ENCODE assay signal across 8 mouse cellular contexts in genomic region chr12:111401454-111402184, GRCm38 (mm10). TPM values are rescaled to one million over a fixed set of nuclear protein-coding genes. Genes with fewer than 3 reads are reported as not detected.
DNase-seq lines count a peak whose midpoint lies in the region; ATAC-seq and TF ChIP-seq lines count a peak whose summit lies in the region.

No protein-coding gene starts in this region.

- H3K27me3 ChIP-seq in C2C12 (ENCODE audit: control insufficient read depth, insufficient read depth, insufficient read length), result peaks cover 3% of the 10 kb centered on the region
- H3K27me3 ChIP-seq in heart, embryonic 10.5 days (ENCODE audit: insufficient read depth, poor library complexity, severe bottlenecking), result peaks cover 59% of the 10 kb centered on the region
- H3K27me3 ChIP-seq in limb, embryonic 14.5 days (ENCODE audit: control insufficient read depth, insufficient read depth, low read length), result peaks cover 8% of the 10 kb centered on the region

- H3K4me2 ChIP-seq in limb, embryonic 14.5 days (replicated peaks; ENCODE audit: low read depth, low read length, severe bottlenecking), result no peak overlapping the region

- peak; percentile 68 for ATAC-seq in limb, embryonic 14.5 days (ENCODE audit: low FRiP score, low read depth)
- peak; percentile 70 for ATAC-seq in monocyte, adult 5-6 weeks (replicated peaks; ENCODE audit: insufficient number of reproducible peaks, low FRiP score, low TSS enrichment, poor library complexity, severe bottlenecking)

- H3K79me3 ChIP-seq in C2C12 (ENCODE audit: low read depth), result no peaks in the 10 kb centered on the region

- H3K36me3 ChIP-seq in C2C12 (ENCODE audit: control insufficient read depth, insufficient read depth), result no peaks in the 10 kb centered on the region
- H3K36me3 ChIP-seq in heart, embryonic 10.5 days, result no peaks in the 10 kb centered on the region
- H3K36me3 ChIP-seq in limb, embryonic 14.5 days (ENCODE audit: control insufficient read depth, insufficient read depth, low read length), result no peaks in the 10 kb centered on the region

- no peak overlapping the region for H3K9ac ChIP-seq in limb, embryonic 14.5 days (ENCODE audit: low read depth, low read length, severe bottlenecking)

- H3K9me3 ChIP-seq in heart, embryonic 10.5 days, result no peaks in the 10 kb centered on the region
- H3K9me3 ChIP-seq in limb, embryonic 14.5 days (ENCODE audit: control insufficient read depth, low read length), result no peaks in the 10 kb centered on the region

- DNase-seq in adrenal gland, adult 2 months, result peak; percentile 75
- DNase-seq in embryo, embryonic 11.5 days (ENCODE audit: low read depth, low spot score), result peak; percentile 78
- DNase-seq in heart, embryonic 10.5 days (ENCODE audit: low spot score), result no peak
- peak; percentile 82 for DNase-seq in kidney, adult 9 months
- DNase-seq in limb, embryonic 14.5 days (ENCODE audit: low spot score), result peak; percentile 89
- DNase-seq in thymus, postnatal 14 days, result peak; percentile 61

- H3K79me2 ChIP-seq in C2C12 (ENCODE audit: control insufficient read depth, insufficient read depth), result no peaks in the 10 kb centered on the region

- peak overlapping the region; percentile 42; the same call in 1 of the 2 replicates for H3K27ac ChIP-seq in heart, embryonic 10.5 days
- no peak overlapping the region for H3K27ac ChIP-seq in limb, embryonic 14.5 days (replicated peaks; ENCODE audit: low read depth, low read length)

- TF ChIP-seq CTCF in C2C12 (IDR thresholded peaks at IDR 0.05; ENCODE audit: control insufficient read depth, insufficient read depth, insufficient read length), result peak; percentile 80

- no peak overlapping the region for H3ac ChIP-seq in C2C12 (ENCODE audit: control insufficient read depth, insufficient read length, low read depth)

- TF ChIP-seq POLR2A in limb, embryonic 14.5 days (IDR thresholded peaks at IDR 0.05; ENCODE audit: borderline replicate concordance, extremely low read depth, insufficient read depth, insufficient read length), result no peak

- peaks cover 20% of the 10 kb centered on the region for H3K4me1 ChIP-seq in heart, embryonic 10.5 days
- H3K4me1 ChIP-seq in limb, embryonic 14.5 days (ENCODE audit: control insufficient read depth, insufficient read depth, low read length), result peaks cover 1% of the 10 kb centered on the region

- H3K4me3 ChIP-seq in C2C12 (ENCODE audit: insufficient read depth, poor library complexity, severe bottlenecking), result no peak overlapping the region
- H3K4me3 ChIP-seq in heart, embryonic 10.5 days, result no peak overlapping the region
- H3K4me3 ChIP-seq in limb, embryonic 14.5 days (replicated peaks; ENCODE audit: low read length), result no peak overlapping the region

- 18% methylated on average over 15 of the region's 15 CpGs for WGBS in heart, embryonic 10.5 days
- WGBS in limb, embryonic 14.5 days, result 16% methylated on average over 15 of the region's 15 CpGs

TF ChIP-seq in C2C12, 6 proteins besides CTCF, POLR2A, EP300 and RAD21:
- no peak for TF ChIP-seq USF1 (IDR thresholded peaks at IDR 0.05; ENCODE audit: low read depth)
- no peak for TF ChIP-seq MAX (IDR thresholded peaks at IDR 0.05)
- TF ChIP-seq FOSL1 (IDR thresholded peaks at IDR 0.05; ENCODE audit: insufficient read depth, low read length, poor library complexity, severe bottlenecking), result no peak

RNA-seq across cellular contexts. Expression of gene Lbhd2, which starts 5.0 kb away (rescaled TPM):
- polyA plus RNA-seq in C2C12 (2012; fragmentation: generic; extraction: Trizol), result not detected
- under 1 TPM; 0.46 to 0.48 TPM for total RNA-seq in adrenal gland, adult 2 months (2021)
- polyA plus RNA-seq in adrenal gland, adult 2 months (2012; rRNA removed), result 0.17 and 0.30 TPM in 2 replicates
- 0.21 and 0.30 TPM in 2 replicates for polyA plus RNA-seq in heart, embryonic 10.5 days (2016; fragmentation: Nextera tagmentation; extraction: Ambion mirVana)
- polyA plus RNA-seq in limb, embryonic 14.5 days (2012; rRNA removed), result 11.0 and 17.2 TPM in 2 replicates
- polyA plus RNA-seq in limb, embryonic 14.5 days (2014; fragmentation: Nextera tagmentation; extraction: Ambion mirVana), result 19.2 and 22.3 TPM in 2 replicates
- total RNA-seq in monocyte, adult 5-6 weeks (2017), result not detected in 3 replicates

RNA-seq across cellular contexts. Expression of gene Exoc3l4, which starts 15.2 kb away (rescaled TPM):
- 58.3 TPM for polyA plus RNA-seq in C2C12 (2012; fragmentation: generic; extraction: Trizol)
- total RNA-seq in adrenal gland, adult 2 months (2021), result 1 to 10 TPM; 4.7 to 7.7 TPM
- 12.7 and 13.9 TPM in 2 replicates for polyA plus RNA-seq in adrenal gland, adult 2 months (2012; rRNA removed)
- polyA plus RNA-seq in heart, embryonic 10.5 days (2016; fragmentation: Nextera tagmentation; extraction: Ambion mirVana), result 14.5 and 14.6 TPM in 2 replicates
- 11.7 and 14.9 TPM in 2 replicates for polyA plus RNA-seq in limb, embryonic 14.5 days (2012; rRNA removed)
- 7.4 and 7.7 TPM in 2 replicates for polyA plus RNA-seq in limb, embryonic 14.5 days (2014; fragmentation: Nextera tagmentation; extraction: Ambion mirVana)
- total RNA-seq in monocyte, adult 5-6 weeks (2017), result 1.1 TPM in 1 of 3 replicates, not detected in the others

RNA-seq across cellular contexts. Expression of gene Cdc42bpb, which starts 24.1 kb away (rescaled TPM):
- 48.1 TPM for polyA plus RNA-seq in C2C12 (2012; fragmentation: generic; extraction: Trizol)
- 100 to 1,000 TPM; 119 to 120 TPM for total RNA-seq in adrenal gland, adult 2 months (2021)
- polyA plus RNA-seq in adrenal gland, adult 2 months (2012; rRNA removed), result 339 and 354 TPM in 2 replicates
- polyA plus RNA-seq in heart, embryonic 10.5 days (2016; fragmentation: Nextera tagmentation; extraction: Ambion mirVana), result 27.8 and 33.1 TPM in 2 replicates
- polyA plus RNA-seq in limb, embryonic 14.5 days (2012; rRNA removed), result 163 and 215 TPM in 2 replicates
- 37.0 and 39.7 TPM in 2 replicates for polyA plus RNA-seq in limb, embryonic 14.5 days (2014; fragmentation: Nextera tagmentation; extraction: Ambion mirVana)
- 37.5 to 41.2 TPM (median 40.7 TPM) in 3 replicates for total RNA-seq in monocyte, adult 5-6 weeks (2017)

RNA-seq across cellular contexts. Expression of gene Tnfaip2, which starts 40.6 kb away (rescaled TPM):
- polyA plus RNA-seq in C2C12 (2012; fragmentation: generic; extraction: Trizol), result 119 TPM
- total RNA-seq in adrenal gland, adult 2 months (2021), result 10 to 100 TPM; 12.2 to 19.5 TPM
- 15.8 and 22.7 TPM in 2 replicates for polyA plus RNA-seq in adrenal gland, adult 2 months (2012; rRNA removed)
- polyA plus RNA-seq in heart, embryonic 10.5 days (2016; fragmentation: Nextera tagmentation; extraction: Ambion mirVana), result 12.1 and 12.8 TPM in 2 replicates
- 9.3 and 10.2 TPM in 2 replicates for polyA plus RNA-seq in limb, embryonic 14.5 days (2012; rRNA removed)
- polyA plus RNA-seq in limb, embryonic 14.5 days (2014; fragmentation: Nextera tagmentation; extraction: Ambion mirVana), result 10.0 and 11.4 TPM in 2 replicates
- total RNA-seq in monocyte, adult 5-6 weeks (2017), result 25.9 to 40.4 TPM (median 27.4 TPM) in 3 replicates
